Mouse (Mus musculus) splenic B cell, adult 2 months (primary cell): ENCODE results near the gene Vat1l.

ENCODE experiments used
- DNase-seq: peaks from one replicate; pipeline ENCODE4 v3.0.0-alpha.2; 2011; ENCODE audit warnings: low read depth, low spot score
- H3K27me3 ChIP-seq: 2 replicates; pipeline ENCODE4 v1.6.1; 2012; ENCODE audit warnings: mild to moderate bottlenecking, low read length, moderate library complexity, mixed read lengths; ENCODE audit not compliant: control insufficient read depth, poor library complexity, insufficient read depth, severe bottlenecking
- H3K36me3 ChIP-seq: 2 replicates; pipeline ENCODE4 v1.6.1; 2012; ENCODE audit warnings: mild to moderate bottlenecking, low read length, moderate library complexity, mixed read lengths; ENCODE audit not compliant: control insufficient read depth, poor library complexity, insufficient read depth, severe bottlenecking

Vat1l gene

GRCm38 (mm10) chr8:114258685-114259084 lies 53.3 kb downstream of the Vat1l start:
- Histone ChIP-seq H3K36me3 (no peaks in the 10 kb centered on the region), H3K27me3 (no peaks in the 10 kb centered on the region)
- no peak for DNase-seq

DNA sequence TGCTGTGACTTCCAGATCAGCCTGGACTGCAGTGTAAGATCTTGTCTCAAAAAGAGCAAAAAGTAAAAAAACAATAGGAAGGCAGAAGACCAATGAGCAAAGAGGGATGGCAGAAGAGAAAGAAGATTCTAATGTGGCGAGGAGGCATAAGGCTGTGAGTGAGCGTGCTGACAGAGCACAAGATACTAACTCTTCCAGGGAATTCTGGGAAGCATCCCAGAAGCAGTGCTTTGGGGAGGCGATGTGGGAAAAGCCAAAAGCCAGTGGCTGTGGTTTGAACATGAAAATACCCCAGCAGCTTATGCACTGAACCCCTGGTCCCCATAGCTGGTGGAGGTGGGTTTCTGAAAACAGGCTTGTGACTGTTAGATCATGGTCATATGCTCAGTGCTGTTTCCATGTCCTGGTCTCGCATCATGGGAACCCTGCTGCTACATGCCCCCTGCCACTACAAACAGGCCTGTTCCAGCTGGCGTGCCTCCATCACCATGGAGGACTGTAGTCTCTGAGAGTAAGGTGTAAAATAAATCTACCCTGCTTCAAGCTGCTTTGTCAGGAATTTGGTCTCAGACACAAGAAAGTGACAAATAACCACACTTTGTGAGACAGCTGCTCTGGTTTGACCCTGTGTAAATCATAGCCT lies 54.4 kb downstream of the Vat1l start:
- H3K27me3 ChIP-seq: no peaks in the 10 kb centered on the region
- no peak for DNase-seq
- no peaks in the 10 kb centered on the region for H3K36me3 ChIP-seq

DNA sequence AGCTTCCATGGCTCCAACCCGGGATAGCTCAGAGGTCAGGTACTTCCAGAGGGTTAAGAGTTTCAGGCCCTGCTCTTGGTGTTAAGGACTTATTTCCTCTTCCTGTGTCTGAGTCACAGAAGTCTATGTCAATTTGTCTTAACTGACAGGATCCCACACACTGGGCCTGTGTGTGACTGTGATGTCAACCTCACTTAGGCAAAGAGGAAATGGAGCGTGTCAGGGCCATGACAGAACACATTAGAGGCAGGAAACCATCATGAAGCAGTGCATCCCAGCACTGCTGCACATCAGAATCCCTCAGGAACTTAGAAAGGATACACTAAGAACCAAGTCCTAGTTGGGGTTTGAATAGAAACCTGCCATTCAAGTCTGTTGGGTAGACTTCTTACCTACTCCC lies 56.9 kb downstream of the Vat1l start:
- Histone ChIP-seq H3K27me3 (no peaks in the 10 kb centered on the region), H3K36me3 (no peaks in the 10 kb centered on the region)
- DNase-seq: no peak

GRCm38 (mm10) chr8:114274558-114274957 lies 69.1 kb downstream of the Vat1l start:
- no peak for DNase-seq
- H3K27me3 ChIP-seq: no peaks in the 10 kb centered on the region
- H3K36me3 ChIP-seq: no peaks in the 10 kb centered on the region

- Histone ChIP-seq H3K36me3 (no peaks in the 10 kb centered on the region), H3K27me3 (no peaks in the 10 kb centered on the region)
- DNase-seq: no peak
Observed at GRCm38 (mm10) chr8:114281101-114281500, 75.7 kb downstream of the Vat1l start.

DNA sequence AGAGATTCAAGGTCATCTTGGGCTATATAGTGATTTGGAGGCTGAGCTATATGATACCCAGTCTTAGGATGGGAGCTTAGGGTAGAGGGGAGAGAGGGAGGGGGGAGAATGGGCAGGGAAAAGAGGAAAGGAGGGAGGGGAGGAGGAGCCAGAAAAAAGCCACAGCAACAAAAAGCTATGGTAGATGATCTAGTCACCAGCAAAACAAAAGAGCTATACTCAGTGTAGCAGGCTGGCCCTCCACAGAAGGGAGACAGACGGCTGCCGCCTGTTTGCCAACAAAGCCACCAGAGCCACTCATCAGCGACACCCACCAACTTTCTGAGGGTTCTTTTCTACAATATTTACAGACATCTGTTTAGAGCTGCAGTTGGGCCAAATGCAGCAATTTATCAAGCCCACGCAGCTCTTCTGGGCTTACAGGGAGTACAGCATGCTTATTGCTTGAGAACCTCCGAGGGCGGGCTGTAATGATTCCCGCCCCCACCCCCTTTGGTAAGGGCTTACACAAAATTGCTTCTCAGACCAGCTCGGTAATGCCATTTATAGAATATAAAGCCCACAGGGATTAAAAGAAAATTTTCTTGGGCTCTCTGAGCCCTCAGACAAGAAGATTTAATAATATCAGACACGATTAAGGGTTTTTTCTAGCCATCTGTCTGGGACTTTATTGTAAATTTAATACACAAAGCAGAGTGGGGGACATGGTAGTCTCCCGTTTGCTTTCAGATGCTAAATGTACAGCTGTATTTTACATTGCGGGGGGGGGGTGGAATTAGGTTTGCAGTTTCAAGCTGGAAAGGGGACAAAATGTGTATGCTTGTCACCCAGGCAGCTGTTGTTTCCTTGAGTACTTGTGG lies 89.7 kb downstream of the Vat1l start:
- no peak for DNase-seq
- Histone ChIP-seq H3K27me3 (no peaks in the 10 kb centered on the region), H3K36me3 (no peaks in the 10 kb centered on the region)

DNA sequence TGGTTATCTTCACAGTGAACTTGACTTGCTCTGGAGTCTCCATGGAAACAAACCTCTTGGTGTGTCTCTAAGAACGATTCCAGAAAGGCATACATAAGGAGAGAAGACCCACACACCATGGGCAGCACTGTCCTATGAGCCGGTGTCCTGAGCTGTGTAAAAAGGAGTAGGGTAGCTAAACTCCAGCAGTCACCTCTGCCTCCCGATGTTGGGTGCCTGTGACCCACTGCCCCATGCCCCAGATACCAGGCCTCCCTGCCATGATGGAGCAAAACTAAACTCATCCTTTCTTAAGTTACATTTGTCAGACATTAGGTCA lies 90.3 kb downstream of the Vat1l start:
- Histone ChIP-seq H3K27me3 (no peaks in the 10 kb centered on the region), H3K36me3 (no peaks in the 10 kb centered on the region)
- no peak for DNase-seq

- H3K27me3 ChIP-seq: no peaks in the 10 kb centered on the region
- no peak for DNase-seq
Observed at GRCm38 (mm10) chr8:114298253-114298652, 92.8 kb downstream of the Vat1l start.

GRCm38 (mm10) chr8:114300072-114300471 lies 94.7 kb downstream of the Vat1l start:
- no peak for DNase-seq
- H3K27me3 ChIP-seq: no peaks in the 10 kb centered on the region
- H3K36me3 ChIP-seq: no peaks in the 10 kb centered on the region

More at GRCm38 (mm10) chr8:114298253-114298652, 92.8 kb downstream of the Vat1l start:
- H3K36me3 ChIP-seq: no peaks in the 10 kb centered on the region

DNA sequence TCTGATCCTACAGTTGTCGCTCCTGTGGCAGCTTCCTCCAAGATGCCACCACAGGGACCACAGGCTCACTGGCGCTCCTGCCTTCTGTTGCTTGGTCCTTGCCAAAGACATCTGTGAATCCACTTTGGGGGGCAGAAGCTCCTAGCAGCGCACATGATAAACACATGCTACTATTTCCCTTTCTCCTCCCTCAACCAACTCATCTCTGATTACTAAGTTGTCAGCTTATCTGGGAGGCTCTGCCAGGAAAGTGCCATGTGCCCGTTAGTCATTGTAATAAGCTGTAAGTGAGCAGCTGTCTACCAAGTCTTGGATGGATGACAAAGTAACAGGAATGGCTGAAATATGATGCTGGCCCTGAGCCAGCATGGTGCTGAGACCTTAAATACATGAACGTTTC lies 100.9 kb downstream of the Vat1l start:
- Histone ChIP-seq H3K27me3 (no peaks in the 10 kb centered on the region), H3K36me3 (no peaks in the 10 kb centered on the region)
- DNase-seq: no peak

- no peak for DNase-seq
- no peaks in the 10 kb centered on the region for H3K27me3 ChIP-seq
Observed at GRCm38 (mm10) chr8:114314669-114315325, 109.4 kb downstream of the Vat1l start.

DNA sequence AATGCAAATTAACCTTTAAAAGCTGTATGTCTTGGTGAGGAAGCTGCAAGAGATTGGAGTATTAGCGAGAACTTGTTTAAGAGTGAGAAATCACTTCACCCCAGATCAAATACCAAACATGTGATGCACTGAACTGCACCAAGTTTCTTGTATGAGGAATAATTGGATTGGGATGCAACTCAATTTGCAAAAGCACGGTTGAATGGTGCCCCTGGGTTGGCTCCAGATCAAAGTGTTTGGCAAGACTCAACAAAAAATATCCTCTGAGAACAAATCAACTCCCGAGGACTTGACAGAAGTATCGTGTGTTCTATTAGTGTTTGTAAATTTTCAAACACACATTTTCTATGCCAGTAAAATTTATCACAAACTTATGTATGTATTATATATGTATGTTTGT lies 112.7 kb downstream of the Vat1l start:
- Histone ChIP-seq H3K27me3 (no peaks in the 10 kb centered on the region), H3K36me3 (no peaks in the 10 kb centered on the region)
- DNase-seq: no peak

More at GRCm38 (mm10) chr8:114314669-114315325, 109.4 kb downstream of the Vat1l start:
- no peaks in the 10 kb centered on the region for H3K36me3 ChIP-seq

GRCm38 (mm10) chr8:114322096-114322495 lies 116.7 kb downstream of the Vat1l start:
- no peaks in the 10 kb centered on the region for H3K27me3 ChIP-seq
- H3K36me3 ChIP-seq: no peaks in the 10 kb centered on the region
- no peak for DNase-seq

- Histone ChIP-seq H3K27me3 (no peaks in the 10 kb centered on the region), H3K36me3 (no peaks in the 10 kb centered on the region)
- DNase-seq: no peak
Observed at GRCm38 (mm10) chr8:114331928-114332327, 126.5 kb downstream of the Vat1l start.

- no peak for DNase-seq
- H3K27me3 ChIP-seq: no peaks in the 10 kb centered on the region
- no peaks in the 10 kb centered on the region for H3K36me3 ChIP-seq
Observed at GRCm38 (mm10) chr8:114332949-114333348, 127.5 kb downstream of the Vat1l start.
